Mouse (Mus musculus) frontal cortex, adult (tissue): ENCODE measurements around the gene Rad18.
"Not testable (repeated sequence)": the region's sequence is repeated elsewhere in the genome, so short reads cannot be mapped to it uniquely, and the experiment has no call there.

ENCODE experiments used
- ATAC-seq: cut with Nextera tagmentation; 2 replicates; pipeline ENCODE4 v1.9.2; 2017; ENCODE audit warnings: mild to moderate bottlenecking, moderate library complexity, mixed read lengths; ENCODE audit not compliant: low TSS enrichment

Rad18 gene

DNA sequence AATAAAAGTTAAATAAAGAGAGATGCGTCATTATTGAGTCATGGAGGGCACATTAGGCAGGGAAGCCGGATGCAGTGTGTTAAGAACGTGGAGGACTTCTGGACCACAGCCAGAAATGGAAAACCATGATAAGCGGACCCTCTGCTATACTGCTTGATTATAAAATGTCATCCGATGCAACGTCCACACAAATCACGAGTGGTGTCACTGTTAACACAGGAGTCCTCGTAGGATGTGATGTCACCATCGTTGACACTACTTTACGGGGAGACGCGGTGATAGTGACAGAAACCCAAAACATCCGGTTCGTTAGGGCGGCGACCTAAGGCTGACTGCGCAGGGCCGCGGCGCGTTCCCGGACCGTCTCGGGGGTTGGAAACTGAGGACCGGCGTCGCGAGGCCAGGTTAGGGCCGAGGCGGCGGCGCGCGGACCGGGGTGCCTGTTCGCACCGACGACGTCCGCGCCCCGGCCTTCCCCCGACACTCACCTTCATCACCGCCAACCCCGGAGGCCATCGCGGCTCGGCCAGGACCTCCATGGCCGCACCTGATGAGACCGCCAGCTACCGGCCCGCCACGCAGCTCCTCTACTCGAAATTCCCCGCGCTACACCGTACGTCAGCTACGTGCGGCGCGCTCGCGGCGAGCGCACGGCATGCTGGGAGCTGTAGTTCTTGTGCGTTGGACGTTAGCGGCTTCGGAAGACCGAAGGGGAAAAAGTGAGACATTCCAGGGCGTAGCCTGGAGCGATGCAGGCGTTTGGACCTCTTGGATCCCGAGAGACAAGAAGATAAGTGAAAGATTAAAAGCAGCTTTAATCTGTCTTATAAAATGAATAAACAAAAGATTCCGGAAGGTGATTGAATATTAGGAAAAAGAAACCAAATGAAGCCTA is at the start of gene Rad18:
Gene Rad18 (minus strand): TSS at position 631 of the 895 bp plus-strand sequence.
- peak; percentile 97 for ATAC-seq

DNA sequence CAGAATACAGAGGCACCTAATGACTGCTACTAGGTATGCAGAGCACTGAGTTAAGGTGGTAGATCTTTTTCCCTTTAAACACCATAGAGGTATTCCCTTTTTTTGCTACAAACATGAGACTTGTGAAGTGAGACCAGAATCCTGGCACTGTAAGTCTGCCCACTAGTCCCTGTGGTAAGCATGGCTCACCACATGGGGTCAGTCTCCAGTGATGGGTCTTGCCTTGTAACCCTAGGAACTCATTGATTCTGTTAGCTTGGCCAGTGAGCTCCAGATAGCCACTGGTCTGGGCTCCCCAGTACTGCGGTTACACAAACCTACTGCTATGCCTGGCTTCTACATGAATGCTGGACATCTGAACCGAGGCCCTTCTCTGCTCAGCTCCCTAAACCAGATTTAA is 45.8 kb upstream of the Rad18 start:
- ATAC-seq, result 0 out of 2 replicates have a peak, but pooled peaks have one; percentile 21

DNA sequence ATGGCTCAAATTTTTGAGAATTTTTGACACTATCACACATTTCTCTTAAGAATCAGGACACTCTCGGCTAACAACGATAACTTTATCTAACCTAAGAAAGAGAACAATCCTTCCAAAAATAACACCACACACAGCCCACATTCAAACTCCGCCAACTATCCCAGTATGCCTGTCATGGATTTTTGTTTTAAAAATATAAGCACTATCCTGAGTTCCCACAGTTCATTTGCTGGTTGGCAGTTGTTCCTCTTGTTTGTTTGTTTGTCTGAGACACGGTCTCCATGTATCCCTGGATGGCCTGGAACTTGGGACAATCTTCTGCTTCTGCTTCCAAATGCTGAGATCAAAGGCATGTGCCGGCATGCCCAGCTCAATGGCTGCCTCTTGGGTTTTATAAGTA is 45.3 kb upstream of the Rad18 start:
- peak; percentile 54 for ATAC-seq

DNA sequence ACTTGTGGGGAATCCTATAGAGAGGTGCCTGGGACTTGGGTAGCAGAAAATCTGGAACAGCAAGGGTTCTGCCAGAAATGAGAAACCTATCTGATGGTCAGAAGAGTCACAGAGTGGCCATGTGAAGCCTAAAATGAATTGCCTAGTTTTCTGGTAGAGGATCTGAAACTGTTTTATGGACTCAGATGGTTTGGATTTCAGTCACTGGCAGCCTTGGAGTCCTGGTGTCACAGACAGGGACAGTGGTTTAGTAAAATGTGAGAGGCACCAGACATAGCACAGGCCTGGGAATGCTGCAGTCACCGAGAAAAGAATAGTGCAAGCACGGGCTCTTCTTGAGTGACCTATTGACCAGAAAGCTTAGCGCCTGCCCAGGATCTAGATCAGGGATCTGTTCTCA is 43.1 kb upstream of the Rad18 start:
- ATAC-seq, result no peak

DNA sequence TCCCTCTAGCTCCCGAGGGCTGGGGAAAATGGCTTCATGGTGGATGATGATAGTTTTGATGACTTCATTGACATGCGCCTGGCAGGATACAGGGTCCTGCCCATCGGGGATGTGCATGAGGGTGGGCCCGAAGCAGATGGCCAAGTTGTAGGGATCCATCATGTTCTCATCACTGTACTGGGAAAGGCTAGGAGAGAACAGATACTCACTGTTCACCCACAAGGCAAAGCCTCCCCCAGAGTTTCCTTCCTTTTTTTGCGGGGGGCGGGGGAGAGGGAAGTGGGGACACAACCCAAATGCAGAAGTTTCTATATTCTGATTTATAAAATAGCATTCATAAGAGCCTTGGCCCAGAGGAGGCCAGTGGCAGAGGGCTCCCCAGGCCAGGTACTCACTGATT is 42.4 kb upstream of the Rad18 start:
- ATAC-seq, result no peak

DNA sequence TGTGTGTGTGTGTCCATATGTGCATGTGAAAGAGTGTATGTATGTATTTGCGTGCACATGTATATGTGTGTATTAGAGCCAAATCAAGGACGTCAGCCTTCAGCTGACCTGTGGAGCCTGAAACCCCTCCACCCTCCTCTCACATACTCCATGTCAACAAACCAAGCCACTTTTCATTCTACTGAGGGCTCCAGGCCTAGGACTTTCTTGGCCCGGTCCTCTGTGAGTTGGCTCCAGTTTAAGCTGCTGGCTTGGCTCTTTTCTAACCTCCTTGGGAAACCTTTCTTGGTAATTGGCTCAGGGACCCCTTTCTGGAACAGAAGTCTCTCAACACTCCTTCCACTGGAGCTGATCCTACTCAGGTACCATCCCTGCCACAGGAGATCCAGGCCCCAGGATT is 40.0 kb upstream of the Rad18 start:
- peak; percentile 32; the same call in 1 of the 2 replicates for ATAC-seq

DNA sequence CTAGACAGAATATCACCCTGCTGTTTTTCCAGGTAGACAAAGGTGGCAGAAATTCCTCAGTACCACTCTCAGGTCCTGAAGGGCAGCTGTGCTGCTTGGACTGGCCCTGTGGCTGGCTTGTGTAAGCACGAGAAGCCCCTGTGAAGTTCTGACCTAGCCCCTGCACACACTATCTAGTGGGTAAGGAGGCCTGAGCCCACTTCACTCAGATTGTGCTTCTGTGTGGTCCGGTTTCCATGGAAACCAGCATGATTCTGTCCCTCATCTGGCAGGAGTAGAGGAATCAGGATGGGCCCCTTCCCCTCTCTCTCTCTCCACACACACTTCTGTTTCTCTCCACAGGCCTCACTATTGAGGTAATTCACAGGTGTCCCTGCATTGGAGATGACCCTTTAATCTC is 38.6 kb upstream of the Rad18 start:
- ATAC-seq, result no peak

DNA sequence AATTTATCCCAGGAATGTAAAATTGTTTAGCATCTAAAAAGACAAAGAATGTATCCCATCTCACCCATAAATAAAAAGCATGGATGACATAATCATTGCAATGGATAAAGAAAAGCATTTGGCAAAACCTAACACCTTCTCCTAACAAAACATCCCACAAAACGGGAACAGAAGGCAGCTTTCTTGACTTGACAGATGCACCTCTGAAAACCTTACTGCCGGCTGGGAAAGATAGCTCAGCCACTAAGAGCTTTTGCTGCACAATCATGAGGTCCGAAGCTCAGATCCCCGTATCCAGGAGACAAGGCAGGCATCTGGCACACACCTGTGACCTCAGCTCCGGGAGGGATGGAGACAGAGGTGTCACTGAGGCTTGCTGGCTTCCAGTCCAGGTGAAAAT is 37.5 kb upstream of the Rad18 start:
- ATAC-seq, result no peak; the same call in 1 of the 2 replicates

DNA sequence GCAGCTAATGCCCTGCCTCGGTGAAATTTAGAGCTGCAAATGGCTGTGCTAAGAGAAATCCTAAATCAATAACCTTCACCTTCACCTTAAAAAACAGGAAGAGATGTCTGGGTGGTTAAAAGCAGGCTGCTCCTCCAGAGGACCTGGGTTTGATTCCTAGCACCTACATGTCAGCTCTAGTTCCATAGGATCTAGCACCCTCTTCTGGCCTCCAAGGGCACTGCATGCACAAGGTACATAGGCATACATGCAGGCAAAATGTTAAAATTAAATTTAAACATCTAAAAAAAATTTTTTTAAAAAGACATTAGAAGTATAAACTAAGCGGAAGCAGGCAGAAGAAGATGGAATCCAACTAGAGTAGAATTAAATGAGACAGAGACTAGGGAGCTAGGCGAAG is 35.9 kb upstream of the Rad18 start:
- ATAC-seq, result no peak

DNA sequence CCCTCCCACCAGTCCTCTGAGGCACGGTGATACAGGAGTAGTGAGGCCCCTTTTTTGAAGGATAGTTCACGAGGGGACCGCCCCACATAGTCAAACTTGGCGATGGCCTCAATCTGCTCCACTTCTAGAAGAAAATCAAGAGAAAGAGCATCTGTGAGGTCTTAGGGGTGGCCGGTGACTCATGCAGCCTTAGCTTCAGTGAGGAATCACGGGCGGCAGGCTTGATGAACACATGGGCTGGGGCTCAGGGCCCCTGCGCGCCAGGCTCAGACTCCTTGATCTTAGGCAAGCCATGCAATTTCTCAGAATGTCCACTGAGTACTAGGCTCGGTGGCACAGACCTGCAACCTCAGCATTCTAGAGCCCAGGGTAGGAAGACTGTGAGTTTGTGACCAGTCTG is 34.9 kb upstream of the Rad18 start:
- ATAC-seq, result no peak

DNA sequence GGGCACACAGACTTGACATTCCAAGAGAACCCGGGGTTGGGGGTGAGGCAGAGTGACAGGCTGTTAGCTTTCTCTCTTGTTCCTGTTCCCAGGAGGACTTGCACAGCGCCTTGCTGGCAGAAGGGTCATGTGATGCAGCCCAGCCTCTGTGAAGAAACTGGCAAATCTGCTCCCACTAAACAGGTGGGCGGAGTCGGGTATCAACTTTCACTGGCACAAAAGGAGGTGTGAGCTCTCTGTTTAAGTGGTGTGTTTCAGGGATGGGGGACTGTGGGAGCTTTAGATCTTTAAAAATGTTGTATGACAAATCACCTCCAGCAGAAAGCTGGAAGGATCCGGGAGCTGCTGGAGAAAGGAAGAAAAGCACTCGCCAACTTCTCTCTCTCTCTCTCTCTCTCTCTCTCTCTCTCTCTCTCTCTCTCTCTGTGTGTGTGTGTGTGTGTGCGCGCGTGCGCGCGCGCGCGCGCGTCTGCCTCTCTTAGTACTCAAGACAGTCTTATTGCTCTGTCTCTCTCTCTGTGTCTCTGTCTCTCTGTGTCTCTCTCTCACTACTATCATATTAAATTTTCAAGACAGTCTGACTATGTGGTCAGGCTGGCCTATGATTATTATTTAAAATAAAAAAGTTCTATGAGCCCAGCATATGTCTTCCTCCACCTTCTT is 32.4 kb upstream of the Rad18 start:
- ATAC-seq, result peak; percentile 88

DNA sequence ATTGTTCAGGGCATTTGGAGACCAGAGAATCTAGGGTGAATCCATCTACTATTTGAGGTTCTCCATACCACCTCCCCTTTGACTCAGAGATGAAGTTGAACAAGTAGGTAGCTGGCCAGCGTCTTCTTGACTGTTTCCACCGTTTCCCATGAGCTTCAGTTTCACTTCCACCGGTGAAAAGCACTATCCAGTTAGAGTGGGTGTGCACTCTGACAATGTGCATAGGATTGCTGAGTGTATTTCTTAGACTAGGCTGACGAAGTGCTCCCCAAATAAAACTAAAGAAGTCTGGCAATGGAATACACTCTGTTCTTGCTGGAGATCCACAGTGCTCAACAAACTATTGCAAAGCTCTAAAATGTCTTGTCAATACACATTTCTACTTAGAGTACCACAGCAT is 29.0 kb upstream of the Rad18 start:
- ATAC-seq, result peak; percentile 31; the same call in 1 of the 2 replicates

DNA sequence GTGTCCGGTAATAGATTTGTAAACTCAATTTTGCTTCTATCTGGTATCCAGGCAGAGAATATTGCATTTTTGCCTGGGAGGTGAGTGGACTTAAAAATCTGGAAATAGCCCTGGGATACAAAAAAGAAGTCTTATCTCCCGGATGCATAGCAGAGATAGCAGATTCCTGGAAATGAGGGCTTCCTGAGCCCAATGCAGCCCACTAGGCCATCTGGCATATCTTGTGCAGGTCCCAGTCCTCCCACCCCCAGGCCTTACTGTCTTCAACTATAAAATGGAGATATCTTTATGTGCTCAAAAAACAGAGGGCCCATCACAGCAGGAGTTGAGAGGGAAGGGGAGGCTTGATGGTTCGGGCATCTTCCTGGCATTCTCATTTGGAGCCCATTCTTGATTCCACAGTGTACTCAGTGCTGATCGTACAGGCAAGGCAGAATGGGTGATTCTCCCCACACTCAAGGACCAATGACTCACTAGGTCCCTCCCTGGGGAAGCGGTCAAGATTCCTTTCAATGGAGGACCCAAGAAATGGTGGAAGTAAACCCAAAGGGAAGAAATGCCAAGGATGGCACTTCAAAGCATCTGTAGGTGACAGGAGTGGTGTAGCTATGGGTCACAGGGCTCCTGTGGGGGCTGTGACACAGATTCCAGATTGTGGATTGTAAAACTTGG is 24.1 kb upstream of the Rad18 start:
- no peak for ATAC-seq

DNA sequence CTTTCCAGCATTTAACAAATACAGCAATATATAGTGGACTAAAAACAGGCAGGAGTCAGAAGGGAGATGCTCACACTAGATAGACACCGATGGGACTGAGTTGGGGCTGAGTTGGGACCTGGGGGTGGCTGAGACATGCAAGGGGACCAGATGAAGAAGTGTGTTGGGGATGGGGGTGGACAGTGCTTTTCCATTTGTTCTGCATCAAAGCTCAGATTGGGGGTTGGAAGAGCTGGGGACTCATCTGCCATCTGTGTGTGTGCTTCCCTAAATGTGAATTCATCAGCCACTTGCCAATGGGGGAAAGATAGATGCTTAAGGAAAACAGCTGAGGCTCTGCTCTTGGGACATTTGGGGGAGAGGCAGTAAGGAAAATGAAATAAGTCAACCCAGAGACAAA is 23.5 kb upstream of the Rad18 start:
- ATAC-seq, result peak; percentile 38

DNA sequence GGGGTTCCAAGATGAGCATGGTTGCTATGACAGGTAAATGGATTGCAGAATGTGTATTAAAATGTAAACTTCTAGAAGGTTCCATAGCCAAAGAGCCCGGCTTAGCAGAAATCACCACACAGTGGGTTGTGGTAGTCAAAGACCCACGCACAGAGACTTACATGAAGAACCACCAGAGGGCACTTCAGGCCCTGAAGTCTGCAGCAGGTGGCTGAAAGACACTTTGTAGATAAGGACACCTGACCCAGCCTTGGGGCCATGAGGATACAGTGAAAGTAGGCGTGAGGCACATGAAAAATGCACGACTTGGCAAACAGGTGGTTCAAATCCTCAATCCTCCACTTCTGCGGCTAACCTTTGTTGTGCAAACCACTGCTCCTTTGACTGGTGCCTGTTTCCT is 20.7 kb upstream of the Rad18 start:
- ATAC-seq, result peak; percentile 22; the same call in 1 of the 2 replicates

DNA sequence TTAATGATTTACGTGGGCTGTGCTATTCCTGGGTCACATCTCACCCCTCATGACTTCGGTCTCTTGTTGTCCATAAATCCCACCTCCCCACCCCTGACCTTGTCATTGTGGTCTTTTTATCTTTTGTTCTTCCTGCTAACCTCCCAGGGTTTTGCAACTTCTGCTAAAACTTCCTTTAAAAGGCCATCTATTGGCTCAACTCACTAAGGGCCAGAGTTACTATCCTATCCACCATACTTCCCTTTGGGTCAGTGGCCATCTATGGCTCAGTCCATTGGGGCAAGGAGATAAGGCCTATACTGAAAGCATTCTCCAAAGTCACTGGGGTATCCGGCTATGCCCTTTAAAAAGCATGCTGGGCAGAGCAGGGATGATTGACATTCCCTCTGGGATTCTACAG is 17.5 kb upstream of the Rad18 start:
- no peak for ATAC-seq

DNA sequence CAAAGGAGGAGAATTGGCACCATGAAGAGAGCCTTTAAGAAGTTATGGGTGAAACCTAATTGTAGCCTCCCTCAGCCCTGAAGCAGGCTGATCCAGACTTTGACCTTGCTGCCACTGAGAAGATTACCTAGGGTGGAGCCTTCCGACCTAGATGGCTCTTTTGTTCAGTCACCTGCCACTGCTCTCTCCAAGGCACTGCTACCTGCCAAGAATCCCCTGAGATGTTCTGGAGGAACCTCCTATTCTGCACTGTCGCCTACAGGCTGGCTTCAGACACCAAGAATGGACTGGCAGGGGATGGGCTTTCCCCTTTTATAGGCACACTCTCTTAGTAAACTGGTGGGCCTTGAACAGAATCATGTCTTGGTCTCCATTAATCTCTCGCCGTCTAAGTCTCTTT is 5.8 kb upstream of the Rad18 start:
- ATAC-seq, result not testable (repeated sequence)

DNA sequence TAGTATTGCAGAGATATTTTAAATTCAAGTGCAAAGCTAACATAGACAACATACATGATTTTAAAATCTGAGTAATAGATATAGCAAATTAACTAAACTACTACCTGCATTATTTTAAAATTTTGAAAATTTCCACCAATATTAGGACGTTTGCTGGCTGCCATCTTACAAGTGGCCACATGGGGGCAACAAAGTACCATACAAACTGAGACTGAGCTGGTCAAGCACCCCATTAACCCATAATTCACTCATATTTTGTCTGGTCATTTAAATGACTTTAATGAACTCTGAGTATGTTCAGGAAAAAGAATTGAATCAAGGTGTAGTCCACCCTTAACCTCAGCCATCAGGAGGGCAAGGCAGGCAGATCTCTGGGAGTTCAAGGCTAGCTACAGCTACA is 3.9 kb upstream of the Rad18 start:
- no peak for ATAC-seq

DNA sequence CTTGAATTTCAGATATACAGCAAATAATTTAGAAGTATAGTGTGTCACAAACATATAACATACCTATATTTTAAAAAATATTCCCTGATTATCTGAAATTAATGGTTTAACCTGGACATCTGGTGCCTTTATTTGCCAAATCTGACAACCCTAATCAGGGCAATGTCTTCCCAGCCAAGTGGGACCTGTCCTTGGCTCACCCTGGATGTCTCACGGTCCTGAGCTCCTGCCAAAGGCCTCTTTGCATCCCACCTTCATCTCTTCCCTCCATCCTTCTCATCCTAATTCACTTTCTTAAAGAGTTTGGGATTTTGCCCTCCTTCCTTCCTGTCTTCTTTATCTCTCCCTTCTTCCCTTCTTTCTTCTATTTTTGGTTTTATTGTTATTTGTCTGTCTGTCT is 2.6 kb upstream of the Rad18 start:
- no peak for ATAC-seq

DNA sequence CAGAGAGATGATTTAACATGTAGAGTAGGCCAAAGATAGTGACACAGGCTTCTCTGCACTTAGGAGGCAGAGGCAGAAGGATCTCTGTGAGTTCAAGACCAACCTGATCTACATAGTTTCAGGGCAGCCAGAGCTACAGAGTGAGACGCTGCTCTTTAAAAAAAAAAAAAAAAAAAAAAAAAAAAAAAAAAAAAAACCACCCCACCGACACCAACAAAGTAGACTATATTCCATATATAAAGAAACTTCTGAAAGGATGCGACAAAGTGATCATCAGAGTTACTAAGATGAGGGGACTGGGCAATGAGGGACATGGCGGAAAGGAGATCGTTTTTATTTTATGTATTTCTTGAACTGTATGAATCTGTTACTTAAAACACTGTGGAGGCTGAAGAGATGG is 2.0 kb downstream of the Rad18 start:
- no peak for ATAC-seq

DNA sequence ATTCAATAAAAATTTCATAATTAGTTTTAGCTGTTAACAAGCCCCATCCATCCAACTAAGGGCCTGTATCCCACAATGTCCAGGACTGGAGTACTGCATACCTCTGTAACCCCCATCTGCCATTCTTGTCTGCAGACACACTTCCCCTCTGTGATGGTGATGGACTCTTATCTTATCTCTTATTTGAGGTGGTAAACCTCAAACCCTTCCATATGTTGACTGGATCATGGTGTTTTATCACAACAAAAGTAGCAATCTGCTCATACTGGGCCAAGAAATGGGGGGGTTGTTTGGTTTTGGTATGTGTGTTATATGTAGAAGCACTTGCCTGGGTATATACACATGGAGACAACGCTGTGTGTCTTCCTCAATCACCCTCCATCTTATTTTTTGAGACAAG is 5.0 kb downstream of the Rad18 start:
- no peak for ATAC-seq

DNA sequence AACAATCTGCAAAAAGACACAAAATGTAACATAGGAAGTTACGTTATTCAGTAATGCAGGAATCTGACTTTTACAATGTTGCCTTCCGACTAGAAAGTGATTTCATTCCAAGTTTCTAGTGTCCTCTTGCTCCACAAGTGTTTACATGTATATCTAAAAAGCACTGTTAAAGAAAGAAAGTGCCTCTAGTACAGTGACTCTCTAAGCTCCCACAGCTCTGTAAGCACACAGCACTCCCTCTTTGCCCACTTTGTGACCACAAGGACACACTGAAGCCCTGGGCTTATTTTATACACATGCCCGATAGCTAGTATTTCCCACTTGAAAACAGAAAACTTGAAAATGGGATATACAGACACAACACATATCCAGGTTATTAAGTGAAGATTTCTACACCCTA is 8.5 kb downstream of the Rad18 start:
- no peak for ATAC-seq

DNA sequence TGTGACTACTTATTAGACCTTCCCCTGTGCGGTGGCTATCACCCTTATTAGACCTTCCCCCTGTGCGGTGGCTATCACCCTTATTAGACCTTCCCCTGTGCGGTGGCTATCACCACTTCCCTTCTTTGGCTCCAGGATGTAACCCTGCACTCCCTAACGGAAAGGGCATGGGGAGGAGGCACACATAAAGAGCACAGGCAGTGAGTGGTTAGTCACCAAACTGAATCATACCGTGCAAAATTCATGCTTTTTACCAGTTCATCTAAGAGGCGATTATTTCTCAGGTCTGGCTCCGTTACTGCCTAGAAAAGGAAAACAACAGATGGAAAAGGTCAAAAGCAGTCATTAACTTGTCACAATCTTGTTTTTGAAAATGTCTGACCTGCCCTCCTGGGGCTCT is 10.0 kb downstream of the Rad18 start:
- no peak for ATAC-seq
